Mouse (Mus musculus) embryonic facial prominence, embryonic 11.5 days (tissue): ENCODE measurements at regions not wholly inside any gene's neighbourhood (a gene's known extent, or its start where the extent isn't known, plus 50 kb on each side); places are given as distances from the start of the nearest gene placed in this dataset.

Experiments
- ATAC-seq: fragments of 200-750 bp; cut with Nextera tagmentation; replicated peaks from 2 replicates; pipeline ENCODE4 v1.8.0; 2017; ENCODE audit warnings: low read depth; ENCODE audit not compliant: insufficient number of reproducible peaks, low FRiP score, low TSS enrichment
- DNase-seq: peaks from one replicate; pipeline ENCODE4 v3.0.0-alpha.2; 2015; ENCODE audit warnings: low spot score
- H3K27ac ChIP-seq: fragments of 300-500 bp; sonication (generic); replicated peaks from 2 replicates; pipeline ENCODE4 v1.5.1; 2014; ENCODE audit warnings: mild to moderate bottlenecking, low read depth, low read length, control low read depth
- H3K27me3 ChIP-seq: fragments of 300-500 bp; sonication (generic); 2 replicates; pipeline ENCODE4 v1.6.1; 2014; ENCODE audit warnings: mild to moderate bottlenecking, low read length, moderate library complexity, mixed read lengths; ENCODE audit not compliant: control insufficient read depth, insufficient read depth
- H3K36me3 ChIP-seq: fragments of 300-500 bp; sonication (generic); replicated peaks from 2 replicates; pipeline ENCODE4 v1.6.1; 2014; ENCODE audit warnings: low read depth, mild to moderate bottlenecking, low read length, moderate library complexity, mixed read lengths; ENCODE audit not compliant: control insufficient read depth, insufficient read depth
- H3K4me1 ChIP-seq: fragments of 300-500 bp; sonication (generic); 2 replicates; pipeline ENCODE4 v1.6.1; 2014; ENCODE audit warnings: low read length, mixed read lengths; ENCODE audit not compliant: control insufficient read depth, insufficient read depth
- H3K4me2 ChIP-seq: fragments of 300-500 bp; sonication (generic); 2 replicates; pipeline ENCODE4 v1.6.1; 2014; ENCODE audit warnings: low read depth, mild to moderate bottlenecking, control low read depth, low read length, moderate library complexity
- H3K4me3 ChIP-seq: fragments of 300-500 bp; sonication (generic); 2 replicates; pipeline ENCODE4 v1.5.1; 2014; ENCODE audit warnings: low read depth, low read length, control low read depth
- H3K9ac ChIP-seq: fragments of 300-500 bp; sonication (generic); replicated peaks from 2 replicates; pipeline ENCODE4 v1.6.1; 2014; ENCODE audit warnings: mild to moderate bottlenecking, control low read depth, low read length
- H3K9me3 ChIP-seq: fragments of 300-500 bp; sonication (generic); replicated peaks from 2 replicates; pipeline ENCODE4 v1.6.1; 2016; ENCODE audit warnings: mild to moderate bottlenecking, low read length, inconsistent platforms, mixed read lengths; ENCODE audit not compliant: control insufficient read depth
- WGBS: fragments of 180-500 bp; shearing (Covaris S2); extraction: QIAGEN DNeasy Blood & Tissue Kit; methylation state at CpG from one replicate; pipeline ENCODE4 v1.1.7; 2014; 5-methylcytosine and 5-hydroxymethylcytosine counted together

DNA sequence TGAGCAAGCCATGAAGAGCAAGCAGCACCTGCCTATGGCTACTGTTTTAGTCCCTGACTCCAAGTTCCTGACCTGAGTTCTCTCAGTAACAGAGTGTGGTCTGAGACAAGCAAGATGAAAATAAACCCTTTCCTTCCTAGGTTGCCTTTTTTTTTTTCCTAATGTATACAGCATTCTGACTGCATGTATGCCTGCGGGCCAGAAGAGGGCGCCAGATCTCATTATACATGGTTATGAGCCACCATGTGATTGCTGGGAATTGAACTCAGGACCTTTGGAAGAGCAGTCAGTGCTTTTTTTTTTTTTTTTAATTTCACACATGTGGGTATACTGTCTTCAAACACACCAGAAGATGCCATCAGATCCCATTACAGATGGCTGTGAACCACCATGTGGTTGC, 69.3 kb upstream of the Usp24 start:
- Histone ChIP-seq H3K27ac (no peak overlapping the region), H3K4me1 (no peaks in the 10 kb centered on the region), H3K9ac (no peak overlapping the region), H3K4me3 (no peak overlapping the region), H3K4me2 (no peak overlapping the region), H3K9me3 (no peaks in the 10 kb centered on the region), H3K27me3 (no peaks in the 10 kb centered on the region), H3K36me3 (no peaks in the 10 kb centered on the region)
- DNase-seq (no peak), ATAC-seq (no peak)
- WGBS: 84% methylated on average over 2 of the region's 2 CpGs

DNA sequence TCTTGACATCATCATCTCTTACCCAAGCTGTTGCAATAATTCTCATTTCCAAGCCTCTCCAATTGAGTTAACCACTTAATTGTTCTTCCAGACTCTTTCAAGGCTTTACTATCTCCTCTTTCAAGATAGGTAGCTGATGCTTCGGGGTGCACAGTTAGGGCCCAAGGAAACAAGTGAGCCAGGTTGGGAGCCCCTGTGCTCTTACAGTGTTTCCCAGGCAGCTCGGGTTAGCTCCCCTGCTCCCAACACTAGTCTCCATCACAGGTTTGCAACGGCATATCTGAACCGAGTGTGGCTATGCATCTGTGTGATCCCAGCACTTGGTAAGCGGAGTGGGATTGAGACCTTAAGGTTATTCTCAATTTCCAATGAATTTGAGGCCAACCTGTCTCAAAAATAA, 68.6 kb upstream of the Usp24 start:
- no peaks in the 10 kb centered on the region for H3K36me3 ChIP-seq
- DNase-seq: no peak
- no peak for ATAC-seq
- H3K27ac ChIP-seq: no peak overlapping the region
- H3K4me3 ChIP-seq: no peak overlapping the region
- H3K4me2 ChIP-seq: no peak overlapping the region
- H3K4me1 ChIP-seq: no peaks in the 10 kb centered on the region
- no peak overlapping the region for H3K9ac ChIP-seq
- WGBS: 92% methylated on average over 5 of the region's 5 CpGs
- no peaks in the 10 kb centered on the region for H3K9me3 ChIP-seq
- no peaks in the 10 kb centered on the region for H3K27me3 ChIP-seq

DNA sequence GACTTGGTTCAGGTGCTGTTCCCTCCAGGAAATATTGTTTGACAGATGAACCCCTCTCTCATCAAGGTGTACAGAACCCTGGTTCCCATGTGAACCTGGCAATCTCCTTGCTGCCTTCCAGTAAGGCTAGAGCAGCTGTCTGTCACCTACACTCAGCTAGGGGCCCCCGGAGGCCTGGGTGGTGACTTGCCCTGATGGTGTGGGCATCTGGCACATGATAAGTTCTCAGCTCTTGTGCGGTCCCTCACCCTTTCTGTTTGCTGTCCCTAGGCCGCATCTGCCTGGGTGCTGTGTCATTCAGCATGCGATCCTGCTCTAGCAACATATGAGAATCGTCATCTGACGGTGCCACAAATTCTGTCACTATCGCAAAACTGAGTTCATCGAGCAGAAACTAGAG, 67.7 kb upstream of the Usp24 start:
- no peak overlapping the region for H3K4me3 ChIP-seq
- DNase-seq (no peak), ATAC-seq (no peak)
- no peak overlapping the region for H3K4me2 ChIP-seq
- no peaks in the 10 kb centered on the region for H3K27me3 ChIP-seq
- H3K9ac ChIP-seq: no peak overlapping the region
- H3K27ac ChIP-seq: no peak overlapping the region
- no peaks in the 10 kb centered on the region for H3K36me3 ChIP-seq
- WGBS: 87% methylated on average over 8 of the region's 8 CpGs
- no peaks in the 10 kb centered on the region for H3K9me3 ChIP-seq
- H3K4me1 ChIP-seq: no peaks in the 10 kb centered on the region

DNA sequence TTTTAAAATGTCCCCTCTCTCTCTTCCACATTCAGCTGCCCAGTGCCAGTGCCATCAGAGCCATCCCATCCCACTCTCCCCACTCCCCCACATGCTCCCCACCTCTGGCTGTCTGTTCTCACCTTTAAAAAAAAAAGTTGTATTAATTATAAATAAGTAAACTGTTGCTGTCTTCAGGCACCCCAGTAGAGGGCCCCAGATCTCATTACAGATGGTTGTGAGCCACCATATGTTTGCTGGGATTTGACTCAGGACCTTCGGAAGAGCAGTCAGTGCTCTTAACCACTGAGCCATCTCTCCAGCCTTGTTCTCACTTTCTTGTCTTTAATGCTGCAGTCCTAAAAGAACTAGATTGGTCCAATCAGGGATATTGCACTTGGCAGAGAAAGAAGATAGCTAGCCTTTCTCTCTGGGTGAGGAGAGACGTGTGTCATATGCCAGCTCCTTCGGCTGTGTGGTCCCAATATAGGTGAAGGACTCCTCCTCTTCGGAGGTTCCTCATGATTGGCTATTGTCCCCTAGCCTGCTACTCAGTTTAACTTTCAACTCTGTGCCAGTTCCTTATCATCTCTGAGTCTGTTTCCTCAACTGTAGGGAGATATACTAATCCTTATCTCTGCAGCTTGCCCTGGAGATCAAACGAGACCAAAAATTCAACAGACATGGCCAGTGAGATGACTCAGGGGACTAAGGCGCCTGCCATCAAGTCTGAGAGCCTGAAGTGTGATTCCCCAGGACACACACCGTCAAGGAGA, 66.8 kb upstream of the Usp24 start:
- no peaks in the 10 kb centered on the region for H3K27me3 ChIP-seq

DNA sequence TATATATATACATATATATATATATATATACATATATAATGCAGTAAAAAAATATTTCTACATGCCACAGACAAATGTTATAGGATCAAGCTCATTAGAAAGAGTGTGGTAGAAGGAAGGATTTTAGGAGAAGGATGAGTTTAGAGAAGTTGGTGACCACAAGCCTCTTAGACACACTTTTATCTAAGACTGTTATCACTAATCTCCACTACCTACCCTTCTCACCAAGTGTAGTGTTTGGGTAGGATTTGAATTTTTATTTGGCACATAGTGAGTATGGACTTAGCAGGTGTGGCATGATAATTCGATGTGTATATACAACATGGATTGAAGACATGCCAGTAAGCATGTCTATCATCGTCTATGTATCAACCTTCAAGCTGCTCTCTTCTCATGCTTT, 66.0 kb upstream of the Usp24 start:
- no peaks in the 10 kb centered on the region for H3K36me3 ChIP-seq
- H3K9ac ChIP-seq: no peak overlapping the region
- H3K27ac ChIP-seq: no peak overlapping the region
- no peaks in the 10 kb centered on the region for H3K27me3 ChIP-seq
- no peak overlapping the region for H3K4me3 ChIP-seq
- no peak overlapping the region for H3K4me2 ChIP-seq
- WGBS: 90% methylated on average over 2 of the region's 2 CpGs
- ATAC-seq (no peak), DNase-seq (no peak)
- H3K9me3 ChIP-seq: no peaks in the 10 kb centered on the region
- no peaks in the 10 kb centered on the region for H3K4me1 ChIP-seq

More for the DNA sequence above, 66.8 kb upstream of the Usp24 start:
- DNase-seq (no peak), ATAC-seq (no peak)
- Histone ChIP-seq H3K9me3 (no peaks in the 10 kb centered on the region), H3K36me3 (no peaks in the 10 kb centered on the region), H3K4me3 (no peak overlapping the region), H3K4me2 (no peak overlapping the region), H3K9ac (no peak overlapping the region), H3K4me1 (no peaks in the 10 kb centered on the region), H3K27ac (no peak overlapping the region)
- 85% methylated on average over 7 of the region's 7 CpGs for WGBS

DNA sequence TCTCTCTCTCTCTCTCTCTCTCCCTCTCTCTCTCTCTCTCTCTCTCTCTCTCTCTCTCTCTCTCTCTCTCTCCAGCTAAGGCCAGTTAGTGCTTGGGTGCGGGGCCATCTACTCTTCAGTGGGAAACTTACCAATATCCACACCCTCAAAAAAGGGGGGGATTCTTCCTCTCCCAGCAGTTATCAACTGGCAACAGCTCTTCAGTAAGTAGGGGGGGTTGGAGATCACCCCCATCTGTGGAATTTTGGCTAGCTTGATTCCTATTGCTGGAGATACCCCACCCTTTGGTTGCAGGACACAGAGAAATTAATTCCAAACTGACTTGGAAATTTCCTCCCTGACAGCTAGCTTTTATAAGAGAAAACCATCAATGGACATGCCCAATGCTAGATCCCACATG, 64.6 kb upstream of the Usp24 start:
- no peak overlapping the region for H3K4me2 ChIP-seq
- DNase-seq: no peak
- no peak overlapping the region for H3K9ac ChIP-seq
- no peak overlapping the region for H3K27ac ChIP-seq
- H3K27me3 ChIP-seq: no peaks in the 10 kb centered on the region
- H3K36me3 ChIP-seq: no peaks in the 10 kb centered on the region
- no peaks in the 10 kb centered on the region for H3K9me3 ChIP-seq
- H3K4me1 ChIP-seq: no peaks in the 10 kb centered on the region
- WGBS: 100% methylated on average over 1 of the region's 1 CpGs
- no peak for ATAC-seq
- no peak overlapping the region for H3K4me3 ChIP-seq

DNA sequence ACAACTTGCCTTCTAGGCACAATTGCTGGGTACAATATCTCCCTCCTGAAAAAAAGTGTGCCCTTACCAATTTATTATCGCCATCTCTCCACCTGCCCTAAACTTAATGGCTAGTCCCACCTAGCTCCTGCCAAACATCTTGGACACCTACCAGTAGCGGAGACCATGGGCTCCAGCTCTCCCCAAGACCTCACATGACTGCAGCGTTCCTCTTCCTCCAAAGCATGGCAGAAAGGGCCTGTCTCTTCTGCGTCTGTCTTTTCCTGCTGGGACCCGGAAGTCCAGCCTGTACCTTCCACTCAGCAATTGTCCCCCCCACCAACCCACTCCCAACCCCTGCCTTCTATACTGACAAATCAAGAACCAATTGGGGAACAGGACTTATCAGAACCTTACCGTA, 63.1 kb upstream of the Usp24 start:
- no peak overlapping the region for H3K9ac ChIP-seq
- H3K4me3 ChIP-seq: no peak overlapping the region
- H3K4me2 ChIP-seq: no peak overlapping the region
- H3K36me3 ChIP-seq: no peaks in the 10 kb centered on the region
- H3K27me3 ChIP-seq: no peaks in the 10 kb centered on the region
- no peaks in the 10 kb centered on the region for H3K4me1 ChIP-seq
- no peak for ATAC-seq
- DNase-seq: no peak
- no peaks in the 10 kb centered on the region for H3K9me3 ChIP-seq
- 93% methylated on average over 6 of the region's 6 CpGs for WGBS
- H3K27ac ChIP-seq: no peak overlapping the region

DNA sequence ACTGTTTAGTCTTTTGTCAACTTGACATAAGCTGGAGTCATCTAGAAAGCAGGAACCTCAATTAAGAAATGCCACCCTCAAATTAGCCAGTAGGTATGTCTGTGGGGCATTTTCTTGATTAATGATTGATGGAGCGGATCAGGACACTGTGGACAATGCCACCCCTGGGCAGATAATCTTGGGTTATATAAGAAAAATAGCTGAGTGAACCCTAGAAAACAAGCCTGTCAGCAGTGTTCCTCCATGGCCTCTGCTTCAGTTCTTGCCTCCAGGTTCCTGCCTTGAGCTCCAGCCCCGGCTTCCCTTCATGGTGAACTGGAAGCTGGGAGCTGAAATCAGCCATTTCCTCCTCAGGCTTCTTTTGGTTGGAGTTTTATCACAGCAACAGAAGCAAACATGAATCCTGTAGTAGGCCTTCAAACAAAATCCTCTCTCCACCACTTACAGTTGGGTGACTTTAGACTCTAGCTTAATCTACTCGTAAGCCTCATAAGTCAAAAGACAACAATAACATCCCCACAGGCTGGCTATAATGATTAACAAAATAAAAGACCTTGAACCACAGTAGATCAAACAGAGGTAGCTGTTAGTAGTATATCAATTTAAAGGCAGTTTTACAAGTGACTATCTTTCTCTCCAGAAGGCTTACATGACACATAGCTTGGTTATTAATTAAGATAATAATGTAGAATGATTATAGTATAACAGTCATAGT, 61.1 kb upstream of the Usp24 start:
- Histone ChIP-seq H3K9ac (no peak overlapping the region), H3K9me3 (no peaks in the 10 kb centered on the region), H3K36me3 (no peaks in the 10 kb centered on the region), H3K4me3 (no peak overlapping the region), H3K27me3 (no peaks in the 10 kb centered on the region), H3K4me2 (no peak overlapping the region), H3K27ac (no peak overlapping the region), H3K4me1 (no peaks in the 10 kb centered on the region)
- 93% methylated on average over 3 of the region's 3 CpGs for WGBS
- ATAC-seq (no peak), DNase-seq (no peak)
